In the genomic region with DNA sequence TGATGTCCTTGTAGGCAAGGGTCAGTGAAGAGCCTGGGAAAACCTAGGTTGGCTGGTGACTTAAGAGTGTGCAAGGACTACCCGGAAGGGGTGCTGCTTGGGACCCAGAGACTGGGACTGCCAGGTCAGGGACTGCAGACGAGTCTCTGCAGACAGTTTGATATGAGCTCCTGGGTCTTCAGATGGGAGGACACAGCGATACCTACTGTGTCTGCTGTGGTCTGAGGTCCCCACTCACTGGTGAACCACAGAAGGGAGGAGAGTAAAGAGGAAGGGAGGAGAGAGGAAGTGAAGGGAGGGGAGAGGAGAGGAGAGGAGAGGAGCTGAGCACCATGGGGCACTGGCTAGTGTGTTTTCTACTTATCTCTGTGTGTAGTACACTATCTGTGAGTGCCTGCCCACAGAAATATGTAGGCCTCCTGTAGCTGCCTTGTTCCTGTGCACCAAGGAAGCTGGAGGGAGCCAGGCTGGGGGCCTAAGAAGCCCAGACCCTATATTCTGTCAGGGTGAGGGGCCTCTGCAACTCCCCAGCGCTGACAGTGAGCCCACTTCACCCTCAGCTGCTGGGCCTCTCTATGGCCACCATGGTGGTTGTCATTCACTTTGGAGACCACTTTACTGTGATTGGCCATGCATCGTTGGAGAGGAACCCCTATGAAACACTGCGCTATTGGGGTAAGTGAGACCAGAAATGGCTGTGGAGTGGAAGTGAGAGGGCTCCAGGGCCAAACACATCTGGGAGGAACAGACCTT, we compare ENCODE assay signal across 10 mouse cellular contexts. TPM values are rescaled to one million over a fixed set of nuclear protein-coding genes. Genes with fewer than 3 reads are reported as not detected.
DNase-seq lines count a peak whose midpoint lies in the region; ATAC-seq and TF ChIP-seq lines count a peak whose summit lies in the region.
"Had no signal": no experiment of that assay in that cellular context is flagged by ENCODE, and none has a peak within 500 bp of the region (broad histone marks: within the 10 kb centered on the region; RNA-seq: fewer than 3 reads in every experiment).

No protein-coding gene starts in this region.

- peaks cover 21% of the 10 kb centered on the region for H3K79me2 ChIP-seq in CH12.LX (replicated peaks; ENCODE audit: control insufficient read depth, extremely low read depth, insufficient read depth, poor library complexity, severe bottlenecking)

- peak overlapping the region; percentile 86 for H3K27ac ChIP-seq in heart, embryonic 10.5 days
- H3K27ac ChIP-seq in CH12.LX (ENCODE audit: insufficient read depth, low read depth) = peak overlapping the region; percentile 82
- H3K27ac ChIP-seq: hindbrain, embryonic 13.5 days had no signal

- H3K36me3 ChIP-seq in heart, embryonic 10.5 days = no peaks in the 10 kb centered on the region
- H3K36me3 ChIP-seq in CH12.LX (replicated peaks in 1 of 2; ENCODE audit: control insufficient read depth in 1 of 2, insufficient read depth in 1 of 2, low read length in 1 of 2) = peaks cover 0 to 16% of the 10 kb centered on the region in 2 experiments
- H3K36me3 ChIP-seq: hindbrain, embryonic 13.5 days had no signal

- no peaks in the 10 kb centered on the region for H3K9me3 ChIP-seq in heart, embryonic 10.5 days
- no peaks in the 10 kb centered on the region for H3K9me3 ChIP-seq in CH12.LX (replicated peaks; ENCODE audit: low read length)
- H3K9me3 ChIP-seq: hindbrain, embryonic 13.5 days had no signal

- WGBS in heart, embryonic 10.5 days = 73% methylated on average over 6 of the region's 6 CpGs

- no peak for DNase-seq in heart, embryonic 10.5 days (ENCODE audit: low spot score)
- DNase-seq in heart, adult 11 months = no peak
- peak; percentile 64 for DNase-seq in CH12.LX (ENCODE audit: extremely low read depth)
- DNase-seq in induced T-regulatory cell, adult 2 months (ENCODE audit: low read depth) = peak; percentile 88
- DNase-seq in adrenal gland, postnatal 25 days = no peak
- DNase-seq in left cerebral cortex, postnatal 14 days (ENCODE audit: low spot score in 2 of 2) = no peak
- no peak for DNase-seq in urinary bladder, postnatal 10 days (ENCODE audit: low spot score)
- DNase-seq: cerebellum, postnatal 10 days had no signal

- TF ChIP-seq POLR2A in CH12.LX (IDR thresholded peaks at IDR 0.05; ENCODE audit: low read depth, low read length) = peak; percentile 57; the same call in 1 of the 2 replicates

- dilution Hi-C loops in CH12.LX (cut with MboI; ENCODE audit: extremely low pct_ligation_motif_present, extremely low pct_unique_long_range_greater_than_20kb, low sequenced_read_pairs) = no loop called here

- TF ChIP-seq RAD21 in CH12.LX (IDR thresholded peaks at IDR 0.05; ENCODE audit: low read depth, low read length) = no peak

- peak overlapping the region; percentile 47 for H3K4me3 ChIP-seq in heart, embryonic 10.5 days
- peak overlapping the region; percentile 59 to 81 (median 74) for H3K4me3 ChIP-seq in CH12.LX (replicated peaks in 1 of 3; ENCODE audit: low read depth in 2 of 3, low read length in 2 of 3, poor library complexity in 1 of 3)
- H3K4me3 ChIP-seq: hindbrain, embryonic 13.5 days had no signal

- intact Hi-C loops in left cerebral cortex, postnatal 14 days (cut with DNase I) = no loop called here

- 0 out of 2 replicates have a peak, but pooled peaks cover 7% of the 10 kb centered on the region for H3K27me3 ChIP-seq in heart, embryonic 10.5 days (ENCODE audit: insufficient read depth, poor library complexity, severe bottlenecking)
- H3K27me3 ChIP-seq in CH12.LX (replicated peaks) = no peaks in the 10 kb centered on the region

- no peak for TF ChIP-seq CTCF in CH12.LX (conservative IDR thresholded peaks at IDR 0.05 in 1 of 2, IDR thresholded peaks at IDR 0.05 in 1 of 2; ENCODE audit: low read depth in 2 of 2, low read length in 2 of 2)

- in situ Hi-C loops in CH12.LX (cut with MboI; ENCODE audit: low pct_ligation_motif_present, low pct_unique_long_range_greater_than_20kb, low sequenced_read_pairs) = loop anchor here (5.0 to 25.0 kb wide), 2 partner anchors 62 to 543 kb away; a partner anchor contains a TSS

- H3K4me2 ChIP-seq in CH12.LX (ENCODE audit: insufficient read depth, low read depth, poor library complexity, severe bottlenecking) = peak overlapping the region; percentile 79
- H3K4me2 ChIP-seq: hindbrain, embryonic 13.5 days had no signal

- H3K4me1 ChIP-seq in heart, embryonic 10.5 days = peaks cover 69% of the 10 kb centered on the region
- peaks cover 19 to 47% of the 10 kb centered on the region in 2 experiments for H3K4me1 ChIP-seq in CH12.LX (ENCODE audit: control insufficient read depth in 1 of 2, insufficient read depth in 2 of 2)

- TF ChIP-seq EP300 in CH12.LX (IDR thresholded peaks at IDR 0.05; ENCODE audit: low read length) = 0 out of 2 replicates have a peak, but pooled peaks have one; percentile 4

- ATAC-seq in neutrophil, adult 5-6 weeks (ENCODE audit: extremely low read depth, insufficient number of reproducible peaks, low FRiP score, poor library complexity, severe bottlenecking) = peak; percentile 14; the same call in 1 of the 2 replicates

- H3K9ac ChIP-seq in CH12.LX (ENCODE audit: insufficient read depth, low read depth) = peak overlapping the region; percentile 72
- H3K9ac ChIP-seq: hindbrain, embryonic 13.5 days had no signal

TF ChIP-seq in CH12.LX, 34 proteins besides CTCF, POLR2A, EP300 and RAD21:
- TF ChIP-seq CHD1 (IDR thresholded peaks at IDR 0.05; ENCODE audit: low read depth, low read length) = no peak
- TF ChIP-seq RCOR1 (conservative IDR thresholded peaks at IDR 0.05; ENCODE audit: low read depth, low read length) = no peak
- no peak for TF ChIP-seq MYC (IDR thresholded peaks at IDR 0.05; ENCODE audit: low read depth, low read length)
- no peak for TF ChIP-seq MEF2A (IDR thresholded peaks at IDR 0.05; ENCODE audit: borderline replicate concordance, low read depth, low read length)
- TF ChIP-seq JUND (conservative IDR thresholded peaks at IDR 0.05; ENCODE audit: low read depth, low read length) = no peak
- no peak for TF ChIP-seq MAZ (IDR thresholded peaks at IDR 0.05; ENCODE audit: low read depth, low read length)
- no peak for TF ChIP-seq ETS1 (conservative IDR thresholded peaks at IDR 0.05; ENCODE audit: low read depth, low read length)
- no peak for TF ChIP-seq ZNF384 (IDR thresholded peaks at IDR 0.05; ENCODE audit: low read depth, low read length)
- TF ChIP-seq MAX (IDR thresholded peaks at IDR 0.05; ENCODE audit: low read length) = no peak
- TF ChIP-seq SIN3A (IDR thresholded peaks at IDR 0.05; ENCODE audit: low read length) = peak; percentile 17; the same call in 1 of the 2 replicates
- no peak for TF ChIP-seq CHD2 (IDR thresholded peaks at IDR 0.05; ENCODE audit: low read length)
- TF ChIP-seq TBP (conservative IDR thresholded peaks at IDR 0.05; ENCODE audit: low read depth, low read length) = peak; percentile 76; the same call in 1 of the 2 replicates
- peak; percentile 41; the same call in 1 of the 2 replicates for TF ChIP-seq TCF12 (IDR thresholded peaks at IDR 0.05; ENCODE audit: low read depth, low read length)
- no peak; the same call in 1 of the 2 replicates for TF ChIP-seq MXI1 (IDR thresholded peaks at IDR 0.05; ENCODE audit: low read depth, low read length)
- TF ChIP-seq USF1 (IDR thresholded peaks at IDR 0.05; ENCODE audit: low read depth, low read length) = no peak
- TF ChIP-seq IRF4 (IDR thresholded peaks at IDR 0.05; ENCODE audit: low read depth, low read length) = no peak
- no peak for TF ChIP-seq ZKSCAN1 (IDR thresholded peaks at IDR 0.05; ENCODE audit: borderline replicate concordance, low read depth, low read length)
- 0 out of 2 replicates have a peak, but pooled peaks have one; percentile 17 for TF ChIP-seq NELFE (IDR thresholded peaks at IDR 0.05; ENCODE audit: low read depth, low read length)
- peak; percentile 64 for TF ChIP-seq ELF1 (IDR thresholded peaks at IDR 0.05; ENCODE audit: low read depth, low read length)

RNA-seq across cellular contexts. Expression of a gene that starts 0.7 kb away (rescaled TPM):
- 19.3 and 21.1 TPM in 2 replicates for polyA plus RNA-seq in heart, embryonic 10.5 days (2016; fragmentation: Nextera tagmentation; extraction: Ambion mirVana)
- 27.2 and 28.2 TPM in 2 replicates for total RNA-seq in CH12.LX (2012; rRNA removed)
- 34.5 and 40.5 TPM in 2 replicates for total RNA-seq in CH12.LX (2014; rRNA removed)
- polyA plus RNA-seq in CH12.LX (2012; ENCODE audit: insufficient read length, low read depth) = 28.6 and 29.9 TPM in 2 replicates
- total RNA-seq in neutrophil, adult 5-6 weeks (2017) = 124 and 132 TPM in 2 replicates
- total RNA-seq in adrenal gland, postnatal 25 days (2021) = 0.21 TPM in 1 of 2 replicates, not detected in the other
- under 1 TPM in 1 of 2 experiments, not detected in 1; 0.30 TPM for total RNA-seq in left cerebral cortex, postnatal 14 days (2021)

RNA-seq across cellular contexts. Expression of a gene that starts 36.5 kb away (rescaled TPM):
- polyA plus RNA-seq in heart, embryonic 10.5 days (2016; fragmentation: Nextera tagmentation; extraction: Ambion mirVana) = 1.1 and 1.2 TPM in 2 replicates
- total RNA-seq in CH12.LX (2012; rRNA removed) (not detected in 2 replicates), CH12.LX (2014; rRNA removed) (not detected in 2 replicates)
- not detected in 2 replicates for polyA plus RNA-seq in CH12.LX (2012; ENCODE audit: insufficient read length, low read depth)
- total RNA-seq in neutrophil, adult 5-6 weeks (2017) = 0.23 and 0.37 TPM in 2 replicates
- total RNA-seq in adrenal gland, postnatal 25 days (2021) = 0.33 and 0.95 TPM in 2 replicates
- not detected for total RNA-seq in left cerebral cortex, postnatal 14 days (2021)

RNA-seq across cellular contexts. Expression of a gene that starts 47.0 kb away (rescaled TPM):
- 472 and 583 TPM in 2 replicates for polyA plus RNA-seq in heart, embryonic 10.5 days (2016; fragmentation: Nextera tagmentation; extraction: Ambion mirVana)
- total RNA-seq in CH12.LX (2012; rRNA removed) (275 and 327 TPM in 2 replicates), CH12.LX (2014; rRNA removed) (334 and 352 TPM in 2 replicates)
- polyA plus RNA-seq in CH12.LX (2012; ENCODE audit: insufficient read length, low read depth) = 318 and 325 TPM in 2 replicates
- total RNA-seq in neutrophil, adult 5-6 weeks (2017) = 133 and 141 TPM in 2 replicates
- 757 and 789 TPM in 2 replicates for total RNA-seq in adrenal gland, postnatal 25 days (2021)
- total RNA-seq in left cerebral cortex, postnatal 14 days (2021) = 100 to 1,000 TPM; 367 to 400 TPM

Comparison
In these comparisons a context has a peak if more than half of its experiments do, and no peak if none do; other contexts are left out.
1. DNase-seq: peak in CH12.LX (single experiment) and induced T-regulatory cell, adult 2 months (single experiment); none in heart, embryonic 10.5 days (single experiment), heart, adult 11 months (single experiment), adrenal gland, postnatal 25 days (single experiment), left cerebral cortex, postnatal 14 days (0 of 2) and urinary bladder, postnatal 10 days (single experiment).
2. RNA of a gene that starts 0.7 kb away (total RNA-seq): 124 to 132 TPM in neutrophil, adult 5-6 weeks and 27.2 to 40.5 TPM in CH12.LX; 0.30 TPM in left cerebral cortex, postnatal 14 days and 0.21 TPM in adrenal gland, postnatal 25 days; every median in the first group is over 10 times any median in the second.